Mouse (Mus musculus) ES-Bruce4 (cell line): ENCODE measurements around the gene Plcd1.

ENCODE experiments used
- CTCF ChIP-seq: IDR thresholded peaks from one replicate; pipeline ENCODE4 v1.8.1; 2011; ENCODE audit warnings: low read depth, low read length
- EP300 ChIP-seq: IDR thresholded peaks from 2 replicates; pipeline ENCODE4 v1.6.1; 2011; ENCODE audit warnings: low read depth, low read length; ENCODE audit not compliant: insufficient read depth
- POLR2A ChIP-seq: IDR thresholded peaks from one replicate; pipeline ENCODE4 v1.8.1; 2011; ENCODE audit warnings: low read length; ENCODE audit not compliant: insufficient read depth

DNA sequence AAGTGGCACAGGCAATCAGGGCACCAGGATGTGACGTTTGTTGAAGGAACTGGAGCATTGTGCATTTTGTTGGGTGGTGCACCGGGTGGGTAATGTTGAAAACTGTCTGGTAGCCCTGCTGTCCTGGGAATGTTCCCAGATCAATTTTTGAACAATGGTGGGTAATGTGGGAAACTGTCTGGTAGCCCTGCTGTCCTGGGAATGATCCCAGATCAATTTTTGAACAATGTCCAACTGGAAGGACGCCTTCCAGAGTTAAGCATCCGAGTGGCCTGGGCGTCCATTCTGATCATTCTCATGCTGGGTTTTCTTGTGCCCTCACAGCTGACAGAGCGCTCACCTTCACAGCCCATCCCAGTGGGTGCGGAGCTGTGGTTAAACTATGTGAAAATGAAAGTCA lies 66.0 kb downstream of the Plcd1 start:
- no peak for TF ChIP-seq CTCF
- no peak for TF ChIP-seq POLR2A
- no peak for TF ChIP-seq EP300
